Mouse (Mus musculus): ENCODE results near the gene Ggcx.

Ggcx gene

DNA sequence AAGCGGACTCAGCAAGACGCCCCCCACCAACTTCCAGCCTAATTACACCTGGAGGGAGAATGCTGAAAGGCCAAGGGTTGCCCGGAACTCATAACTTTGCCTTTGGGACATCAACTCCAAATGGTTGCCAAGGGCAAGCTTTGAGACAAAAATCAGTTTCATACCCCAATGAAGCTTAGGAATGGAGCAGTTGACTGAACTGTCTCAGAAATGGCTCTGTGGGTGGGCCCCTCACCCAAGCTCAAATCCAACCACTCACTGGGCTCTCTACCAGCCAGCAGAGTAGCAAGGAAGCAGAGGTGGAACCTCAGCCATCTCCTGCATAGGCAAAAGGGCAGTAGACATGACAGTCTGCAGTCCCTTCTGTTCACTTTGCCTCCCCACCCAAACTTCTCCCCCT lies 26.3 kb upstream of the Ggcx start:
- no peak for DNase-seq (ENCODE audit: low read depth, low spot score)

DNA sequence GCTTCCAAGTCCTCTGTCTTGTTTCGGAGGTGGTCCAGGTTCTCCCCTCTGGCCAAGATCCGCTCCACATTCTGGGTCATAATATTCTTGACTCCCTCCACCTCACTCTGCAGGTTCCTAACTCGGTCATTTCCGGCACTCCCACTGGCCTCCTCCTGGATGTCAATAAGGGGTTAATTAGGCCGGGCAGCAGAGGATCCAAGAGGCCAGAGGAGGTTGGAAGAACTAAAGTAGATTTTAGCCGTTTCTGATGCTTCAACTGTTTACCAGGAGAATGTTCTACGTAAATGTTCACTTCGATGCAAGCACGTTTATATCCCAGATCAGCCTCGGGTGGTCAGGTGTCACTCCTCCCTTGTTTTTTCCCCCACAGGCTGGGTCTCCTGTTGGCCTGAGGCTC lies 25.8 kb upstream of the Ggcx start:
- DNase-seq (ENCODE audit: low read depth, low spot score), result no peak

DNA sequence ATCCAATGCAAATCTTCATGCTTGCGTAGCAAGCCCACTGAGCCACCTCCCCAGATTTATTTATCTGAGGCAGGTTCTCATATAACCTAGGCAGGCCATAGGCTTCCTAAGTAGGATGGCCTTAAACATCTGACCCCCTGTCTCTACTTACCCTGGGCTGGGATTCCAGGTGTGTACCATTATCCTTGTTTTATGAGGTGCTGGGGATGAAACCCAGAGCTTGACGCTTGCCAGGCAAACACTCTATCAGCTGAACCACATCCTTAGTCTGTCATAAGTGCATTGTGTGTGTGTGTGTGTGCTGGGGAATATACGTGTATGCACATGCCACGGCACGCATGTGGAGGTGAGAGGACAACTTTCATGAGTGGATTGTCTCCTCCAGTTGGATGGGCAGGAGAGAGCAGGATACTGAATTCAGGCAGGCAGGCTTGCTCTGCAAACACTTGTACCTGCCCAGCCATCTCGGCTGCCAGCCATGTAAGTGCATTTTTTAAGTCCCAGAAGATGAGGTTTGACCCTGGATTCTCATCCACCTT lies 25.2 kb upstream of the Ggcx start:
- DNase-seq (ENCODE audit: low read depth, low spot score), result no peak

DNA sequence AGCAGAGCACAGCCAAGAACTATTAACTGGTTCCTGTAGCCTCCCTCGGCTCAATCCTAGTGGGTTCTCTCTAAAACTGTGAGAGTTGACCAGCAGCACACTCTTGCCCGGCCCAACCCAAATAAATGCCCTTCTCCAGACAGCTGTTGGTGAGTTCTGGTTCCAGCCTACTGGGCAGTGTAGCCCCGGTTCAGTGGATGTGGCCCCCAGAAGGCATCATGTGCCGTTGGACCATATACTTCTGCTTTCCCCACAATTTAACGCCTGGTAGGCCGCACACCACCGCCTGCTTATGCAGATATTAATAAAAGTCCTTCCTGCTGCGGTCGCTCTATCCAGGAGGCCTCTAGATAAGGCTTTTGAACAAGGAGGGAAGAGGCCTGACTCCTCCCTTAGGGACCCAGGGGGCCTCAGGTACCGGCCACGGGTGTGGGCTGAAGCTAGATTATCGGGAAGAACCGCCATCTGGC lies 24.6 kb upstream of the Ggcx start:
- DNase-seq (ENCODE audit: low read depth, low spot score), result peak; percentile 36

DNA sequence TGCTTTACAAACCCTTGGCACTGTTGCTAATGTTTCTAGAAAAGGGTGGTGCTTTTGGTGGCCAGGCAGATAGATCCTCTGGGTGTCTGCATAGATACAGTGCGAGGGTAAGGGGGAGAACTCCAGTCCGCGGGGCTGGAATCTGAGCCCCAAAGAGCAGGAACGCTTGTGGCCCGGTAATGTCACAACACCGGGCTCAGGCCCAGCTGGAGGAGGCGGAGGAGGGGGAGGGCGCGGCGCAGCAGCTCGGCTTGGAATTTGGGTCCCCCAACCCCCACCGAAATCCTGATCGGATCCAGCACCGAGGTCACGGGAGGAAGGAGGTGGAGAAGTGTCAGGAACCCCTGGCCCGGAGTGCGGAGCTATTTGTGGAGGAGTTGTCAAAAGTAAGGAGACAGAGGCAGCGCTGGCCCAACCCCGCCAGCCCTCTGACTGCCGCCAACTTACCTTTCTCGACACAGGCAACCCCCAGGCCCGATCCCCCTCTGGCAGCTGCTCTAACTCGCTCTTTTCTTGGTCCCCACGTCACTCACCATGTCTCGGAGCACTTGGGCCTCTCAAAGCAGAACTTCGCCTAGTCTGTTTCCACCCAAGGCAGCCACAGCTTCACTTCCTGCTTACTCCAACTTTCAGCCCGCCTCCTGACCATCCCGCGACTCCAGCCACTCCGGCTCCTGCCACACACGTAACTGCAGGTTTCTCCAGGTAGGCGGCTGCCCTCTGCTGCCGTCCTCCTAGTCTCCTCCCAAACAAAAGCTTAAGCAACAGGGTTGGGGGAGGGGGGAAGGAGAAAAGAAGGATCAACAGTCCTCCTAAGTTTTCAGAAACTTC lies 24.0 kb upstream of the Ggcx start, which contains the start of gene Vamp8:
TSS of gene Vamp8 (minus strand) at position 763 of the 831 bp plus-strand sequence.
- DNase-seq (ENCODE audit: low read depth, low spot score), result peak; percentile 90

DNA sequence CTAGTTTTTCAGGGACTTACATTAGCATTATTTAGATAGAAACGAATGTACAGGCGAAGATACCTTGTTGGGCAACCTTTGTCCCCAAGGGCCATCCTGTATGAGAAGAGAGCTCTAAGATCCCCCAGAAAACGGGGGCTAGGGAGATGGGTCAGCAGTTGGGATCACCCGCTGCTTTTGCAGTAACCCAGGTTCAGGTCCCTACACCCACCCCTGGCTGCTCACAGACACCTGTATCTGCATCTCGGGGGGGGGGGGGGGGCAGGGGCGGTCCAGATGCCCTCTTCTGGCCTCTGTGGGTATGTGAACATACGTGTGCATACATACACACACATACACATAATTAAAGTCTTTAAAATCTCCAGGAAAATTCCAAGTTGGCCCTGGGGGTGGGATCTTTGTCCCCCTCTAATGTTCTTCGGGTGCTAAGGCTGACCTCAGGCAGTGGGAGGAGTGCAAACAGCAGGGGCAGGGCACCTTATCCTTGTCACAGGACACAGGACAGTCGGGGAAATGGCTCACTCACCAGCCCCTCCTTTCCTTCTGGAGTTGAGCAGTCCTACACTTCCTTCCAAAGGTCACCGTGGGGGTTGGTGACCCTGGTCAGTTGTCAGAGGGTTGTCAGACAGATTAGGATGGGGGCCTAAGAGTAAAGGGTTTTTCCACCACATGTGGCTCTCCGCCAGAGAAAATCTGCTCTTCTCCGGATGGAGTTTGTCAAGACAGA lies 23.1 kb upstream of the Ggcx start:
- DNase-seq (ENCODE audit: low read depth, low spot score), result no peak

DNA sequence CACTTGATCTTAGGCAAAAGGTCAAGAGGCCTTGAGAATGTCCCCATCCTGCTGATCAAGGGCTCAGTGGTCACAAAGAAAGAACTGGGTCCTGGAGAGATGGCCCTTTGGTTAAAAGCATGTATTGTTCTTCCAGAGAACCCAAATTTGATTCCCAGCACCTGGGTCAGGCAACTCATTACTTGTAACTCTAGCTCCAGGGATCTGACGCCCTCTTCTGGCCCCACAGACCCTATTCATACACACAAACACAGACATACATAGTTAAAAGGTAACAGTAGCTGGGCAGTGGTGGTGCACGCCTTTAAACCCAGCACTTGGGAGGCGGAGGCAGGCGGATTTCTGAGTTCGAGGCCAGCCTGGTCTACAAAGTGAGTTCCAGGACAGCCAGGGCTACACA lies 21.8 kb upstream of the Ggcx start:
- no peak for DNase-seq (ENCODE audit: low read depth, low spot score)

DNA sequence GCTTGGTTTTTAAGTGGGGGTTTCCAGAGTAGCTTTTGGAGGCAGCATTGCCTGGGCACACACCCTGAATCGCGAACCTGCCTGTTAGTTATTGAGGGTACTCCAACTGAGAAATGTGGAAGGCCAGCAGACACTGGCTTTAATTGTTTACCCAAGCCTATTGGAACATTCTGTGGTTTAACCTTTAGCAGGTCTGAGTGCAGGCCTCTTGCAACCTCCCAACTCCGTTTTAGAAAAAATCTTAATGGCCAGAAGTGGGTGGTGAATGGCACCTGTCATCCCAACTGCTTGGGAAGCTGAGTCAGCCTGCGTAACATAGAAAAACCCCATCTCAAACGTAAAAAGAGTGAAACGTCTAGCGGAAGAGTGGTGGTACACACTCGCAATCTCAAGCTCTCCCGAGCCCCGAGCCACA lies 17.3 kb upstream of the Ggcx start:
- DNase-seq (ENCODE audit: low read depth, low spot score), result no peak

DNA sequence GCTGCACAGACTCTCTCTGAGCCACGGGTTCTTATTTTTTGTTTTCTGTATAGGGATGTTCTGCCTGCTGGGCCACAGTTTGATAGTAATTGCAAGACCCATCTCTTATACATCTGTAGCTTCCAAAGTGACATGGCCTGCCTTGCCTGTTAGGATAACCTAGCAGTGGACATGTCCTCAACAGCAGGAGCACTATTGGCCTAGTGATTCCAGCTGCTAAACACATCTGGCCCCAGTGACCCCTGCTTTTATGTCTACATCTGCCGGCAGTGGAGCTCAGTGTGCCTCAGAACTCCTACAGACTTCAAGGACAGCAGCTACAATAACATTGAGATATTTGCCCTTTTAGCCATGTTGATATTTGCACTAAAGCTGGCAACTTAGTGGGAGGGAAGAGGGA lies 14.1 kb upstream of the Ggcx start:
- no peak for DNase-seq (ENCODE audit: low read depth, low spot score)

DNA sequence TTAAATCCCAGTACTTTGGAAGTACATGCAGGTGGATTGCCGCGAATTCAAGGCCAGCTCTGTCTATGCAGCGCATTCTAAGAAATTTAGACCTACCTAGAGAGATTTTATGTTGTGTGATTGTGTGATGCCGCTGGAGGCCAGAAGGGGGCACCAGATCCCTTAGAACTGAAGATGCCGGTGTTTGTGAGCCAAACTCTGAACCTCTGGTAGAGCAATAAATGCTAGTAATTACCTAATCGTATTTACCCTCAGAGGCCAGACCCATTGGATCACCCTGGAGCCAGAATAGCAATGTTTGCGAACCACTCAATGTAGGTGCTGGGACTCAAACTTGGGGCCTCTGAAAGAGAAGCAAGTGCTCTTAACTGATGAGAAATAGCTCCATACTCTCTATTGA lies 12.2 kb upstream of the Ggcx start:
- peak; percentile 65 for DNase-seq (ENCODE audit: low read depth, low spot score)

DNA sequence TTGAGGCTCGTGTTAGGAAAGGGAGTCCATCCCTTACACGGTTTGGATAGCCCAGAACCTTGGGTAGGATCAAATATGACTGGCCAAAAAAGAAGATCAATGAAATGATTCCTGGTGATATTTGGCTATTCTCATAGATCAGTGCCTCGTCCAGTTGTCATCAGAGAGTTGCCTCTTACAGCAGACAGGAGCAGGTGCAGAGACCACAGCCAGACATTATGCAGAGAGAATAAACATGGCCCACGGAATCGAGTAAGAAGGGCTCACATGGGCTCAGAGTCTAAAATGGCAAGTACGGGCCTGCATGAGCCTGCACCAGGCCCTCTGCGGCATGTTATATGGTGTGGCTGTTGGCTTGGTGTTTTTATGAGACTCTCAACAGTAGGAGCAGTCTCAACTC lies 8.8 kb upstream of the Ggcx start:
- no peak for DNase-seq (ENCODE audit: low read depth, low spot score)

DNA sequence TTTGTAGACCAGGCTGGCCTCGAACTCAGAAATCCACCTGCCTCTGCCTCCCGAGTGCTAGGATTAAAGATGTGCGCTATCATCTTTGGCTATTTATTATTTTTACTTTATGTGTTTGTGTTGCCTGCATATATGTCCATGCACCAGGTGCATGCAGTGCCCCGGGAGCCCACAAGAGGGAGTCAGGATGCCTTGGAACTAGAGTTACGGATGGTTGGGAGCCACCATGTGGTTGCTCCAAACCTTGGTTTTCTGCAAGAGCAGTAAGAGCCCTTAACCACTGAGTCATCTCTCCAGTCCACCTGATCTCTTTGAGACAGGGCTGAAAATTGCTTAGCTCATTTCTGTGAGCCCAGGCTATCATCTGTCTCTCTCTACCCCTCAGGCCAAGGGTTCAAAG lies 7.0 kb upstream of the Ggcx start:
- DNase-seq (ENCODE audit: low read depth, low spot score), result peak; percentile 81

DNA sequence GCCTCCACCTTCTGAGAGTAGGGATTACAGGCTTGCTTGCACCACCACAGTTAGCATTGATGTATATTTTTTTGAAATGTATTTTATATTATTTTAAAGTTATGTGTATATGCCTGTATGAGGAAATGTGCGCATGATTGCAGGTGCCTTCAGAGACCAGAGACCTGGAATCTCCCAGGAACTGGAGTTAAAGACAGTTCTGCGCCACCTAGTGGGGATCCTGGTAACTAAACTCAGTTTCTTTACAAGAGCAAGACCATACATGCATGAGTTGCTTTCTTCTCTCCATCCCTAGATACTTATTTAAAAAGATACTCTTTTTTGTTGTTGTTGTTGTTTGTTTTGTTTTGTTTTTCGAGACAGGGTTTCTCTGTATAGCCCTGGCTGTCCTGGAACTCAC lies 4.5 kb upstream of the Ggcx start:
- no peak for DNase-seq (ENCODE audit: low read depth, low spot score)

DNA sequence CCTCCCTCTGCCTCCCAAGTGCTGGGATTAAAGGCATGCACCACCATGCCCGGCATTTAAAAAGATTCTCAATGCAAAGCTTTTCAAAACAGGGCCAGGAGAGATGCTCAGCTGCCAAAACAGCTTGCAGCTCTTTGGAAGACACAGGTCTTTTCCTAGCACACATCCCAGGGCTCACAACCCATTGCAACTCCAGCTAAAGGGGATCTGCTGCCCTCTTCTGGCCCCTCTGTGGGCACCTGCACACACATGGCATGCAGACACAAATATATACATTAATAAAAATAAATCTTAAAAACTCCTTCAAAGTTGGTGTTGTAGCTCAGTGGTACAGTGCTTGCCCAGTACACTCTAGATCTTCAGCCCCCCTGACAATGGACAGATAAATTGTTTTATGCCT lies 4.1 kb upstream of the Ggcx start:
- DNase-seq (ENCODE audit: low read depth, low spot score), result no peak

DNA sequence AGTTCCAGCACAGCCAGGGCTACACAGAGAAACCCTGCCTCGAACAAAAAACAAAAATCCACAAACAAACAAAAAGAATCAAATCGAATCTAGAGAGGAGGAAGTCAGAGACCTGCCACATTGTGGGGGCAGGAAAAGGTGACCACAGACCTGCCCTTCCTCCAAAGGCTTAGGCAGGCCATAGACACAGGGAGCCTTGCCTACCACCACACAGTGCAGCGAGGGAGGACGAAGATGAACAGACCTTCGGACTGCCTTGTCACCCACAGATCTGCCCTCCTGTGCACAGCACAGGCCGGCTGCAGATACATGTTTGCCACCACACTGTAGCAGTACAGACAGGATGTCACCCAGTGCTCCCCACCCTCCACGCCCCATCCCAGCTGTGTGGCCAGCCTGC lies 3.6 kb upstream of the Ggcx start:
- DNase-seq (ENCODE audit: low read depth, low spot score), result no peak

DNA sequence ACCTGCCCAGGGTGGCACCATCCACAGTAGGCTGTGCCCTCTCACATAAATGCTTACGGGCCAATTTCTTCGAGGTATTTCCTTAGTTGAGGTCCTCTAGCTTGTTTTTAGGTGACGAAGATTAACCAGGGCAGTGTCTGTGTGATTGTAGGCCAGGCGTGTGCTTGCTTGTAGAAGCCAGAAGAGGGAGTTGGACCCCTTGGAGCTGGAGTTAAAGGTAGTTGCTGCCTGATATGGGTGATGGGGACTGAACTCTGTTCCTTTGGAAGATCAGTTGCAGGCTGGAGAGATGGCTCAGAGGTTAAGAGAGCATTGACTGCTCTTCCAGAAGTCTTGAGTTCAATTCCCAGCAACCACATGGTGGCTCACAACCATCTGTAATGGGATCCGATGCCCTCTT lies 1.1 kb downstream of the Ggcx start:
- DNase-seq (ENCODE audit: low read depth, low spot score), result no peak

DNA sequence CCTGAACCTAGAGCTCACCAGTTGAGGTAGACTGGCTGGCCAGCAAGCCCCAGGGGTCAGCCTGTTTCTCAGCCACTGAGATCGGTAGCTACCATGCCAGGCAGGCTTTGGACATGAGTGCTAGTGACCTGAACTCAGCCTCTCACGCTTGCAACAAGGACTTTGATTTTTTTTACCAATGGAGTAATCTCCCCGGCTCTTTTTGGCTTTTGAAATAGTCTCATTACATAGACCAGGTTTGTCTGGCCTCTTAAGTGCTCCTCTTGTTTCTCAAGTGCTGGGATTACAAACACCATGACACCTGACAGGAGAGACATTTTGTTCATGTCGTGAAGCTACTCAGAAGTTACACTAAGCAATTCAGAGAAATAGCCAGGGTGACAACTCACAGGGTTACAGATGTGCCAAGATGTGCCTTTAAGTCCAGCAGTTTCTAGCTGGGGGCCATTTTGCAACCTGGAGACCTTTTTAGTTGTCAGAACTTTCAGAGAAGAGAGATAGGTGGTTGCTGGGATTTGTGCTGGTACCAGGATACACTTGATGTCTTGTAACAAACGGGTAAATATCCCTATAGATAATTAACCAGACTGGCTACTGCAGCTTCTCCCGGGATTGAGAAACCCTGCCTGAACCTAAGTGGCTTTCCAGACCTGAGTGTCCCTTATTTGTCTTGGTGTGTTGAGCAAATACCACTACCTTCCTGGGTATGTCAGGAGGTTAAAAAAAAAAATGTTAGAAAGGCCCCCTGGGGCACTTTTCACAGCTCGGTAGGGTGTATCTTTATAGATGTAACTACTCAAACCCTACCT lies 2.1 kb downstream of the Ggcx start:
- no peak for DNase-seq (ENCODE audit: low read depth, low spot score)

DNA sequence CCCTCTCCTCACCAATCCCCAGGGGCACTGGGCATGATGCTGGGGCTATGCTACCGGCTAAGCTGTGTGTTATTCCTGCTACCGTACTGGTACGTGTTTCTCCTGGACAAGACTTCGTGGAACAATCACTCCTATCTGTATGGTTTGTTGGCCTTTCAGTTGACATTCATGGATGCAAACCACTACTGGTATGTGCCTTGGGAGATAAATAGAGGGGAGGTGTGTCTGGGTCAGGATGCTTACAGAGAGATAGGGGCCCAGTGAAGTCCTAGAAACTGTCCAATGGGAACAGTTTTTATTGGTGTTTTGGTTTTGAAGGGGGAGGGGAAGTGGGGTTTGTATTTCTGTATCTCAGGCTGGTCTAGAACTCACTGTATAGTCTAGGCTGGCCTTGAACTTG lies 4.2 kb downstream of the Ggcx start:
- DNase-seq (ENCODE audit: low read depth, low spot score), result no peak

DNA sequence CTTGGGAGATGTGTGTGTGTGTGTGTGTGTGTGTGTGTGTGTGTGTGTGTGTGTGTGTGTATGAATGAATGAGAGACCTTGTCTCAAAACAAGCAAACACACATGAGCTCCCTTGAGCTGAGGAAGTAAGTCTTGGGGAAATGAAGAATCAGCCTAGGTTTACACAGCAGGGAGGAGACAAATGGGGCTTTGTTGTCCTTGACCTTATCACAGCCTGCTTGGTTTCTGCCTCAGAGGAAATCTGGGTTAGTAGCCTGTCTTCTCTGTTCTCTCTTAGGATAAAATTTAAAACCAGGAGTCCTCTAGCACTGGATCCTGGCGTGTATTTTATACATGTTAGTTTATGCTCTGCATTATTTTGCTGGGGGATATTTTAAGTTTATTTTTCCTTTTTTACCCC lies 5.7 kb downstream of the Ggcx start:
- no peak for DNase-seq (ENCODE audit: low read depth, low spot score)

DNA sequence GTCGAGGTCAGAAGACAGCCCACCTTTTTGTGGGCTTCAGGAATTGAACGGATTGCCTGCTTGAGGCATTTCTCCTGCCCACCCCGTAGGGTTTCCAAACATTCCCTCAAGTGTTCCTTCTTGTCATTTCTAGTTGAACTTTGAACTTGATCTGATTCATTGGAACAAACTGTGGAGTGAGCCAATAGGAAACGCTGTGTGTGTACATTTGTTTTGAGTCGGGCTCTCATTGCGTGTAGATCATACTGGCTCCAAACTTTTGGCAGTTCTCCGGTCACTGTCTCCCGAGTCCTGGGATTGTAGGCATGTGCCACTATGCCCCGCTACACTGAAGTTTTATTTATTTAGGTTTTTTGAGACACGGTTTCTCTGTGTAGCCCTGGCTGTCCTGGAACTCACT lies 6.8 kb downstream of the Ggcx start:
- no peak for DNase-seq (ENCODE audit: low read depth, low spot score)

DNA sequence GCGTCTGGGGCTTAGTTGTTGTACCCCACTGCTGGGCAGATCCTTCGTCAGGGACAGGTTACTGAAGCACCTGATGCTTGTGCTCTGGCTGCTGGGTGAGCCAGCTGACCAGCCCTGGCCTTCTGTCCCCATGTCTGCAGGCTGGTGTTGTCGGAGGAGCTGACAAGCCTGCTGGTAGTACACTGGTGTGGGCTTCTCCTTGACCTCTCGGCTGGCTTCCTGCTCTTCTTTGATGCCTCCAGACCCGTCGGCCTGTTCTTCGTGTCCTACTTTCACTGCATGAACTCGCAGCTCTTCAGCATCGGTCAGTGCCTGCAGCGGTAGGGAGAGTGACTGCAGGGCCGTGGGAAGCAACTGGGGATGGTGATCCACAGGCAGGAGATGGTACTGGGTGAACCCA lies 11.5 kb downstream of the Ggcx start:
- DNase-seq (ENCODE audit: low read depth, low spot score), result no peak

DNA sequence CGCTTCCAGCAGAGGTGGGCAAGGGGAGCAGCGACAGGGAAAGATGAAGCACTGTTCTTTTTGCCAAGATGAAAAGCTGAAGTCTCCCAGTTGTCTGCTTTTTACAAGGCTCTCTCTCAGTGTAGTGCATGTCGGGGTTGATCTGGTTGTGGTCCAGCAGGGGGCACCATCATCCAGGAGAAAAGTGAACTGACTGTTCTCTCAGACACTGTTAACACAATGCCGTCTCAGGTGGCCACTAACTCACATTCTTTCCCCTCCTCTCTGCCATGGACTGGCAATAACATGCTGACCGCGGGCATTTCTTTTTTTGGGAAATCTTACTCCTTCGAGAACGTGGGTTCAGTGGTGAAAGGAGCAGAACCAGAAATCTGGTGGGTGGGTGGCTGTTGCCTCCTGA lies 13.9 kb downstream of the Ggcx start:
- DNase-seq (ENCODE audit: low read depth, low spot score), result peak; percentile 59

All from skeletal muscle tissue, adult 2 months (tissue).